Mouse (Mus musculus) liver, embryonic 16.5 days (tissue): ENCODE data around the gene Ogfrl1. TPM values are rescaled to one million over a fixed set of nuclear protein-coding genes. Genes with fewer than 3 reads are reported as not detected.

Source experiments
- ATAC-seq: fragments of 200-750 bp; cut with Nextera tagmentation; 2 replicates; pipeline ENCODE4 v1.8.0; 2017; ENCODE audit warnings: low read depth, mild to moderate bottlenecking, moderate number of reproducible peaks, moderate library complexity
- H3K27ac ChIP-seq: fragments of 300-500 bp; sonication (generic); 2 replicates; pipeline ENCODE4 v1.5.1; 2014; ENCODE audit warnings: mild to moderate bottlenecking, low read length
- H3K27me3 ChIP-seq: fragments of 300-500 bp; sonication (generic); 2 replicates; pipeline ENCODE4 v1.6.1; 2014; ENCODE audit warnings: low read depth, low read length, mixed read lengths; ENCODE audit not compliant: control insufficient read depth, insufficient read depth
- H3K36me3 ChIP-seq: fragments of 300-500 bp; sonication (generic); 2 replicates; pipeline ENCODE4 v1.6.1; 2014; ENCODE audit warnings: mild to moderate bottlenecking; ENCODE audit not compliant: control insufficient read depth, insufficient read depth
- H3K4me1 ChIP-seq: fragments of 300-500 bp; sonication (generic); 2 replicates; pipeline ENCODE4 v1.6.1; 2014; ENCODE audit warnings: low read depth, low read length, mixed read lengths; ENCODE audit not compliant: control insufficient read depth
- H3K4me2 ChIP-seq: fragments of 300-500 bp; sonication (generic); 2 replicates; pipeline ENCODE4 v1.6.1; 2014; ENCODE audit warnings: low read depth, low read length, mixed read lengths
- H3K4me3 ChIP-seq: fragments of 300-500 bp; sonication (generic); 2 replicates; pipeline ENCODE4 v1.5.1; 2014; ENCODE audit warnings: low read depth, mild to moderate bottlenecking, low read length
- H3K9ac ChIP-seq: fragments of 300-500 bp; sonication (generic); 2 replicates; pipeline ENCODE4 v1.6.1; 2014; ENCODE audit warnings: low read depth, low read length
- H3K9me3 ChIP-seq: fragments of 300-500 bp; sonication (generic); replicated peaks from 2 replicates; pipeline ENCODE4 v1.6.1; 2016; ENCODE audit warnings: low read length; ENCODE audit not compliant: control insufficient read depth
- WGBS: fragments of 180-500 bp; shearing (Covaris S2); extraction: QIAGEN DNeasy Blood & Tissue Kit; methylation state at CpG from one replicate; pipeline ENCODE4 v1.1.7; 2014; ENCODE audit not compliant: insufficient replicate concordance; 5-methylcytosine and 5-hydroxymethylcytosine counted together
- polyA plus RNA-seq: library from polyadenylated mRNA; unstranded; fragments of >200 nt; fragmentation: Nextera tagmentation; extraction: Ambion mirVana; gene quantifications from 2 replicates; pipeline ENCODE4 v1.2.1, GENCODE M21; 2015

Gene Ogfrl1
- polyA plus RNA-seq, 1 experiment from 2014 or later, result 7.3 TPM

- Histone ChIP-seq H3K27ac (no peak overlapping the region), H3K4me1 (no peaks in the 10 kb centered on the region), H3K27me3 (no peaks in the 10 kb centered on the region), H3K4me2 (no peak overlapping the region), H3K9ac (no peak overlapping the region), H3K36me3 (no peaks in the 10 kb centered on the region), H3K4me3 (no peak overlapping the region), H3K9me3 (no peaks in the 10 kb centered on the region)
- WGBS, result 60% methylated on average over 3 of the region's 3 CpGs
- ATAC-seq, result no peak
Measured at GRCm38 (mm10) chr1:23342224-23342623, 55.3 kb downstream of the Ogfrl1 start.

- peaks cover 21% of the 10 kb centered on the region for H3K4me1 ChIP-seq
- H3K36me3 ChIP-seq, result no peaks in the 10 kb centered on the region
- H3K9ac ChIP-seq, result peak overlapping the region; percentile 52
- peak overlapping the region; percentile 93 for H3K27ac ChIP-seq
- no peaks in the 10 kb centered on the region for H3K9me3 ChIP-seq
- WGBS, result 62% methylated on average over 13 of the region's 13 CpGs
- no peaks in the 10 kb centered on the region for H3K27me3 ChIP-seq
- peak; percentile 96 for ATAC-seq
- H3K4me3 ChIP-seq, result 0 out of 2 replicates have a peak overlapping the region, but pooled peaks have one; percentile 17
- peak overlapping the region; percentile 62 for H3K4me2 ChIP-seq
Measured at GRCm38 (mm10) chr1:23335726-23336363, 61.7 kb downstream of the Ogfrl1 start.

DNA sequence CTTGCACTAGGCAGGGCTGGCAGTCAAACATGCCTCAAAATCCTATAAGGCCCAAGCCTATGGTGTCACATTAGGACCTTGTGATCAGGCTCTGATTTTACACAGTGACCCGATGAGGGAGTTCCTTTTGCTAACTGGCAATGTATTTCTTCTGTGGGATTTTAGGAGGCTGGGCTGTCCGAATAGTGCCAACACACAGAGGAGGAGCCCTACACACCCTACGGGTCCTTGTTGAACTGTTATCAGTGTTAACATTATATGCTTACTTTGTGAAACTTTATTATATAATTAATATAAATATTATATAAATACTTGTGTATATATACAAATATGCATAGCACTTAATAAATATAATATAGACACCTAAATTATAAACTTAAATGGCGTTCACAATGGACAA, 62.5 kb downstream of the Ogfrl1 start:
- H3K4me3 ChIP-seq, result no peak overlapping the region
- H3K4me2 ChIP-seq, result no peak overlapping the region
- ATAC-seq, result peak; percentile 70
- WGBS, result 45% methylated on average over 4 of the region's 4 CpGs
- no peaks in the 10 kb centered on the region for H3K9me3 ChIP-seq
- H3K4me1 ChIP-seq, result peaks cover 21% of the 10 kb centered on the region
- no peaks in the 10 kb centered on the region for H3K36me3 ChIP-seq
- H3K9ac ChIP-seq, result no peak overlapping the region
- H3K27ac ChIP-seq, result peak overlapping the region; percentile 80
- no peaks in the 10 kb centered on the region for H3K27me3 ChIP-seq

GRCm38 (mm10) chr1:23332192-23332591, 65.4 kb downstream of the Ogfrl1 start:
- H3K9me3 ChIP-seq, result no peaks in the 10 kb centered on the region
- H3K9ac ChIP-seq, result no peak overlapping the region
- H3K4me1 ChIP-seq, result peaks cover 21% of the 10 kb centered on the region
- H3K4me2 ChIP-seq, result no peak overlapping the region
- WGBS, result 70% methylated on average over 4 of the region's 4 CpGs
- H3K27me3 ChIP-seq, result no peaks in the 10 kb centered on the region
- no peaks in the 10 kb centered on the region for H3K36me3 ChIP-seq
- H3K4me3 ChIP-seq, result no peak overlapping the region
- no peak for ATAC-seq
- no peak overlapping the region for H3K27ac ChIP-seq

DNA sequence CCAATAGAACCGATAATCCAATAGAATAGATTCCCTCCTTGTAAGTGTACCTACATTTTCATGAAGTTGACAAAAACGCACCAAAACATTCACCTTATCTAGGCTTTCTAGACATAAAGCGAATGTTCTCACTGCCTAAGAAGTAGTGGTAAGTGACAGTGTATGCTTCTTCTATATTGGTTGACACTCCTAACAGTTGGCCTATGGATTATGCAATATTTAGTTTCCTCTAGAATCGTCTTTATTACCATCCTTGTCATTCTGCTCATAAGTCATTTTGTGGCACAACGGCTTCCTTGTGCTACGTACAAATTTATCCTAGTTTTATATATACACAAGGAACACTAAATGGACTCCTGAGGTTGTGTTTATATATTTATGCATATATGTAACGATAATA, 72.4 kb downstream of the Ogfrl1 start:
- 59% methylated on average over 7 of the region's 7 CpGs for whole genome bisulfite sequencing
- ATAC-seq, result no peak

GRCm38 (mm10) chr1:23324226-23324625, 73.3 kb downstream of the Ogfrl1 start:
- no peak overlapping the region for H3K27ac ChIP-seq
- H3K9me3 ChIP-seq, result no peaks in the 10 kb centered on the region
- H3K9ac ChIP-seq, result no peak overlapping the region
- no peak overlapping the region for H3K4me3 ChIP-seq
- H3K4me1 ChIP-seq, result no peaks in the 10 kb centered on the region
- no peak for ATAC-seq
- H3K4me2 ChIP-seq, result no peak overlapping the region
- no peaks in the 10 kb centered on the region for H3K36me3 ChIP-seq
- H3K27me3 ChIP-seq, result no peaks in the 10 kb centered on the region
- WGBS, result 18% methylated on average over 5 of the region's 5 CpGs

More for the DNA sequence above, 72.4 kb downstream of the Ogfrl1 start:
- Histone ChIP-seq H3K4me2 (no peak overlapping the region), H3K27me3 (no peaks in the 10 kb centered on the region), H3K9ac (no peak overlapping the region), H3K9me3 (no peaks in the 10 kb centered on the region), H3K4me3 (no peak overlapping the region), H3K27ac (no peak overlapping the region), H3K36me3 (no peaks in the 10 kb centered on the region), H3K4me1 (no peaks in the 10 kb centered on the region)

GRCm38 (mm10) chr1:23323286-23323685, 74.3 kb downstream of the Ogfrl1 start:
- no peak overlapping the region for H3K27ac ChIP-seq
- no peaks in the 10 kb centered on the region for H3K9me3 ChIP-seq
- WGBS, result 73% methylated on average over 11 of the region's 11 CpGs
- no peak overlapping the region for H3K9ac ChIP-seq
- no peak for ATAC-seq
- H3K36me3 ChIP-seq, result no peaks in the 10 kb centered on the region
- no peak overlapping the region for H3K4me3 ChIP-seq
- no peaks in the 10 kb centered on the region for H3K27me3 ChIP-seq
- H3K4me2 ChIP-seq, result no peak overlapping the region
- H3K4me1 ChIP-seq, result no peaks in the 10 kb centered on the region

- Histone ChIP-seq H3K27ac (no peak overlapping the region), H3K9ac (no peak overlapping the region), H3K4me3 (no peak overlapping the region), H3K9me3 (no peaks in the 10 kb centered on the region), H3K27me3 (no peaks in the 10 kb centered on the region), H3K4me2 (no peak overlapping the region), H3K4me1 (no peaks in the 10 kb centered on the region), H3K36me3 (no peaks in the 10 kb centered on the region)
- WGBS, result 76% methylated on average over 4 of the region's 4 CpGs
- no peak for ATAC-seq
Measured at GRCm38 (mm10) chr1:23322208-23322607, 75.4 kb downstream of the Ogfrl1 start.

DNA sequence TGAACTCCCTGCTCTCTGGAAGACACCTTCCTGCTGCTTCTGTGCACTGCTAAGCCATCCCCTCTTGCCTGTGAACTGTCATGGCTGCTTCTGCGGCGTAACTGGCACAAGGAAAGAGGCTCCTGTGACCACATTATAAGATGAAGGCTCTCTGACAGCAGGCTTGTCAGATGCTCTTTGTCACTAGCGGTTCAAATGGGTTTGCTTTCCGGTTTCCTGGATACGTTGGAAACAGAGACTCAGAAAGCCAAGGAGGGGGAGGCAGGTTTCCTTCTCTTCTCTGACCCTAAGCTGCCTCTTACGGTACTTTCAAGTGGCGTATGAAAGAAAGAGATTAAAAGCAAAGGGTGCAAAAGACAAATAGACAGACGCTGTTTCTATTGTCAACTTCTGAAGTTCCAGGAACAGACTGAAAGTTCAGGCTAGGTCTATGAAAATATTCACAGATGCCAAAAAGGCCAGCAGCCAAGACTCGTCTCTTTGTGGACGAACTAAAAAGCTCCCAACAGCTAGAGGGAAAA, 76.2 kb downstream of the Ogfrl1 start:
- no peak overlapping the region for H3K4me2 ChIP-seq
- WGBS, result 50% methylated on average over 10 of the region's 10 CpGs
- H3K9me3 ChIP-seq, result no peaks in the 10 kb centered on the region
- no peaks in the 10 kb centered on the region for H3K36me3 ChIP-seq
- no peak overlapping the region for H3K9ac ChIP-seq
- H3K27me3 ChIP-seq, result no peaks in the 10 kb centered on the region
- no peaks in the 10 kb centered on the region for H3K4me1 ChIP-seq
- H3K4me3 ChIP-seq, result no peak overlapping the region
- no peak overlapping the region for H3K27ac ChIP-seq
- no peak for ATAC-seq
